Mouse (Mus musculus): Measurements from ENCODE around the gene Dph5. TPM values are rescaled to one million over a fixed set of nuclear protein-coding genes. Genes with fewer than 3 reads are reported as not detected.

Dph5 gene
- polyA plus RNA-seq, 1 experiment = 0.12 TPM

DNA sequence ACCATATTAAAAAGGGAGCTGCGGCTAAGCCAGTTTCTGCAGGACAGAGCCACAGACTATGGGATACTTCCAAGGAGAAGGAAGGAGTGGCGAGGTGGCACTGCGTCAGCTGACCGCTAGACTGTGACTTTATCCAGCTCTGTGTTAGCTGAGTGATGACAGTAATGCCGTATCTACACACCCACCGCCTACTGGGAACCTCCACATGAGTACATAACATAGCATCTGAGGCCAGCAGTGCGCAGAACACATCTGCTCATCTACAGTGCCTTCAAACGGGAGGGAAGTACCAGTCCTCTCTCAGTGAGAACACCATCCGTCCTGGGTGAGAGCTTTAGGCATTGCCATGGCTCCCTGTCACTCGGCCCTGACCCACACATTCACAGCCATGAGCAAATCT lies 87.4 kb downstream of the Dph5 start:
- TF ChIP-seq GATA1 (IDR thresholded peaks at IDR 0.05; ENCODE audit: low read length) (no peak), TAL1 (IDR thresholded peaks at IDR 0.05; ENCODE audit: low read length) (no peak)
- Histone ChIP-seq H3K4me3 (replicated peaks) (no peak overlapping the region), H3K9me3 (ENCODE audit: control insufficient read depth, low read length) (no peaks in the 10 kb centered on the region), H3K36me3 (ENCODE audit: control insufficient read depth) (peaks cover 28% of the 10 kb centered on the region), H3K27me3 (ENCODE audit: control insufficient read depth) (no peaks in the 10 kb centered on the region), H3K4me1 (ENCODE audit: control insufficient read depth) (no peaks in the 10 kb centered on the region)

GRCm38 (mm10) chr3:115979000-115979399 lies 91.4 kb downstream of the Dph5 start:
- peaks cover 34% of the 10 kb centered on the region for H3K36me3 ChIP-seq (ENCODE audit: control insufficient read depth)
- no peaks in the 10 kb centered on the region for H3K27me3 ChIP-seq (ENCODE audit: control insufficient read depth)
- no peaks in the 10 kb centered on the region for H3K4me1 ChIP-seq (ENCODE audit: control insufficient read depth)
- no peak overlapping the region for H3K4me3 ChIP-seq (replicated peaks)
- no peaks in the 10 kb centered on the region for H3K9me3 ChIP-seq (ENCODE audit: control insufficient read depth, low read length)
- no peak for TF ChIP-seq GATA1 (IDR thresholded peaks at IDR 0.05; ENCODE audit: low read length)
- no peak for TF ChIP-seq TAL1 (IDR thresholded peaks at IDR 0.05; ENCODE audit: low read length)

DNA sequence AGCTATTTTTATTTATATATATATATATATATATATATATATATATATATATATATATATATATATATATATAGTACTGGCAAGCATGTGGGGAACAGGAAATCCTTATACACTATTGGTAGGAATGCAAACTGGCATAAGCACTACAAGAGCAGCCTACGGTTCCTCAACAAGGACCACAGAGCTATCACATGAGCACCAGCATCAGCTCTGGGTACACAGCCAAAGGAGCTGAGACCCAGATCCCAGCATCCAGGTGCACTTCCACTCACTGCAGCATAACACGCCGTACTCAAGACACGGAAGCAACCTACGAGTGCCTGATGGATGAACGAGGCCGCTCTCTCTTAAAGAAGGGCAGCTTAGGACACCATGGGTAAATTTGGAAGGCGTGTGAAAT lies 95.6 kb downstream of the Dph5 start:
- H3K36me3 ChIP-seq (ENCODE audit: control insufficient read depth) = peaks cover 35% of the 10 kb centered on the region
- TF ChIP-seq TAL1 (IDR thresholded peaks at IDR 0.05; ENCODE audit: low read length) = no peak
- TF ChIP-seq GATA1 (IDR thresholded peaks at IDR 0.05; ENCODE audit: low read length) = no peak

More for the DNA sequence above, 95.6 kb downstream of the Dph5 start:
- no peaks in the 10 kb centered on the region for H3K4me1 ChIP-seq (ENCODE audit: control insufficient read depth)
- no peaks in the 10 kb centered on the region for H3K9me3 ChIP-seq (ENCODE audit: control insufficient read depth, low read length)
- no peak overlapping the region for H3K4me3 ChIP-seq (replicated peaks)
- no peaks in the 10 kb centered on the region for H3K27me3 ChIP-seq (ENCODE audit: control insufficient read depth)

Other genes with a start within 250 kb of the Dph5 start
- gene S1pr1, start 172.8 kb upstream of the Dph5 start, polyA plus RNA-seq (2012) = not detected in 2 replicates
- gene Slc30a7, start 119.6 kb downstream of the Dph5 start, polyA plus RNA-seq (2012) = 0.02 and 0.05 TPM in 2 replicates
- gene Extl2, start 119.6 kb downstream of the Dph5 start, polyA plus RNA-seq (2012) = not detected in 2 replicates
- gene Vcam1, start 241.9 kb downstream of the Dph5 start, polyA plus RNA-seq (2012) = 0.02 and 0.16 TPM in 2 replicates

Measured in erythroblast, embryonic 14.5 days (primary cell).